Mouse (Mus musculus) bone marrow, adult 2 months (tissue): Measurements from ENCODE around the gene Dtx3. TPM values are rescaled to one million over a fixed set of nuclear protein-coding genes. Genes with fewer than 3 reads are reported as not detected.

Experiments
- H3K27ac ChIP-seq: fragments of 200-500 bp; 2 replicates; pipeline ENCODE4 v1.5.1; 2012; ENCODE audit warnings: low read depth, mild to moderate bottlenecking, control low read depth, inconsistent platforms, low read length; ENCODE audit not compliant: control insufficient read depth, poor library complexity, insufficient read depth
- H3K4me1 ChIP-seq: fragments of 200-500 bp; 2 replicates; pipeline ENCODE4 v1.6.1; 2011; ENCODE audit warnings: low read length; ENCODE audit not compliant: control insufficient read depth, insufficient read depth
- H3K4me3 ChIP-seq: fragments of 200-500 bp; replicated peaks from 2 replicates; pipeline ENCODE3; 2011; ENCODE audit warnings: mild to moderate bottlenecking, low read depth, low read length, control low read depth; ENCODE audit not compliant: control insufficient read depth
- CTCF ChIP-seq: fragments of 200-500 bp; IDR thresholded peaks from 2 replicates; pipeline ENCODE4 v1.5.1; 2011; ENCODE audit warnings: low read length, control low read depth; ENCODE audit not compliant: control insufficient read depth, insufficient read depth
- POLR2A ChIP-seq: fragments of 200-500 bp; IDR thresholded peaks from 2 replicates; pipeline ENCODE4 v1.6.1; 2011; ENCODE audit warnings: low read depth, mild to moderate bottlenecking, control low read depth, low read length, borderline replicate concordance; ENCODE audit not compliant: control insufficient read depth
- WGBS: fragments of 180-500 bp; shearing (Covaris S2); methylation state at CpG from one replicate; pipeline ENCODE4 v1.1.7; 2018; 5-methylcytosine and 5-hydroxymethylcytosine counted together
- polyA plus RNA-seq: library from polyadenylated mRNA; stranded (reverse); fragments of >200 nt; gene quantifications from 2 replicates; pipeline ENCODE4 v1.2.4, GENCODE M21; 2011; ENCODE audit warnings: low replicate concordance; ENCODE audit not compliant: missing spikeins, insufficient read depth, insufficient read length

Dtx3 gene
- polyA plus RNA-seq, 1 experiment, result 78.7 TPM

GRCm38 (mm10) chr10:127200279-127200678 lies 4.8 kb upstream of the Dtx3 start:
- WGBS, result 87% methylated on average over 8 of the region's 8 CpGs
- Histone ChIP-seq H3K4me3 (no peak overlapping the region), H3K27ac (no peak overlapping the region), H3K4me1 (no peaks in the 10 kb centered on the region; the same call in 1 of the 2 replicates)
- no peak for TF ChIP-seq CTCF

- Histone ChIP-seq H3K4me1 (no peaks in the 10 kb centered on the region), H3K27ac (no peak overlapping the region)
- TF ChIP-seq POLR2A (no peak), CTCF (no peak)
Measured at GRCm38 (mm10) chr10:127199474-127199873, 3.9 kb upstream of the Dtx3 start.

GRCm38 (mm10) chr10:127199068-127199467 lies 3.5 kb upstream of the Dtx3 start:
- Histone ChIP-seq H3K4me1 (no peaks in the 10 kb centered on the region; the same call in 1 of the 2 replicates), H3K4me3 (no peak overlapping the region), H3K27ac (no peak overlapping the region; the same call in 1 of the 2 replicates)
- 85% methylated on average over 5 of the region's 5 CpGs for WGBS
- TF ChIP-seq CTCF (no peak), POLR2A (no peak)

More at GRCm38 (mm10) chr10:127199474-127199873, 3.9 kb upstream of the Dtx3 start:
- no peak overlapping the region for H3K4me3 ChIP-seq
- 97% methylated on average over 11 of the region's 11 CpGs for WGBS

GRCm38 (mm10) chr10:127198492-127198891 lies 3.0 kb upstream of the Dtx3 start:
- no peak for TF ChIP-seq POLR2A
- no peak for TF ChIP-seq CTCF
- Histone ChIP-seq H3K27ac (no peak overlapping the region), H3K4me1 (no peaks in the 10 kb centered on the region; the same call in 1 of the 2 replicates), H3K4me3 (no peak overlapping the region)
- WGBS, result 75% methylated on average over 2 of the region's 2 CpGs

- Histone ChIP-seq H3K4me3 (no peak overlapping the region), H3K27ac (no peak overlapping the region), H3K4me1 (no peaks in the 10 kb centered on the region; the same call in 1 of the 2 replicates)
- TF ChIP-seq CTCF (no peak), POLR2A (no peak)
- 86% methylated on average over 11 of the region's 11 CpGs for WGBS
Measured at GRCm38 (mm10) chr10:127197505-127198110, 2.1 kb upstream of the Dtx3 start.

GRCm38 (mm10) chr10:127197104-127197503 lies 1.6 kb upstream of the Dtx3 start:
- Histone ChIP-seq H3K4me3 (no peak overlapping the region), H3K27ac (no peak overlapping the region), H3K4me1 (no peaks in the 10 kb centered on the region; the same call in 1 of the 2 replicates)
- no peak for TF ChIP-seq CTCF
- no peak for TF ChIP-seq POLR2A
- 91% methylated on average over 8 of the region's 8 CpGs for WGBS

- Histone ChIP-seq H3K4me3 (no peak overlapping the region), H3K4me1 (no peaks in the 10 kb centered on the region; the same call in 1 of the 2 replicates), H3K27ac (no peak overlapping the region)
- TF ChIP-seq CTCF, result no peak
- TF ChIP-seq POLR2A, result no peak
- 86% methylated on average over 5 of the region's 5 CpGs for WGBS
Measured at GRCm38 (mm10) chr10:127196392-127196791, 864 bp upstream of the Dtx3 start.

GRCm38 (mm10) chr10:127194428-127195327 lies 850 bp downstream of the Dtx3 start:
- H3K4me1 ChIP-seq, result peaks cover 1% of the 10 kb centered on the region; the same call in 1 of the 2 replicates

More at GRCm38 (mm10) chr10:127194428-127195327, 850 bp downstream of the Dtx3 start:
- TF ChIP-seq CTCF (no peak), POLR2A (peak; percentile 26; the same call in 1 of the 2 replicates)
- Histone ChIP-seq H3K27ac (peak overlapping the region; percentile 40), H3K4me3 (peak overlapping the region; percentile 69)
- 3% methylated on average over 22 of the region's 22 CpGs for WGBS
